In the genomic region with DNA sequence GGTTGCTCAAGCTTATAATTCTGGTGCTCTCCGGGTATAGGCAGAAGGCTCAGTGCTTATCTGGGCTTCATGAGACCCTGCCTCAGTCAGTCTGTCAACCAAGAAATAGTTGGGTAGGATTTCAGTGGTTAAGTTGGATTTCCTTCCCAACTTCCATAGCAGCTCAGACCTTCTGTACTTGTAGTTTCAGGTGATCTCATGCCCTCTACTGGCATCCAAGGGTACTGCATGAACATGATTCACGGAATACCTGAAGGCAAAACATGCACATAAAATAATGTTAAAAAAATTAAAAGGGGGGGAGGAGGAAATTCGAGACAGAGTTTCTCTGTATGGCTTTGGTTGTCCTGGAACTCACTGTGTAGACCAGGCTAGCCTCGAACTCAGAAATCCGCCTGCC, we compare ENCODE assay signal across 8 mouse cellular contexts. TPM values are rescaled to one million over a fixed set of nuclear protein-coding genes. Genes with fewer than 3 reads are reported as not detected.
A peak's percentile ranks its signal among the peaks of the same experiment; 100 is the strongest.
DNase-seq lines count a peak whose midpoint lies in the region; ATAC-seq lines count a peak whose summit lies in the region.

No protein-coding gene starts in this region.

- H3K4me3 ChIP-seq in kidney, embryonic 15.5 days (replicated peaks) = no peak overlapping the region
- no peak overlapping the region for H3K4me3 ChIP-seq in limb, embryonic 10.5 days

- ATAC-seq in kidney, embryonic 15.5 days (replicated peaks; ENCODE audit: low FRiP score) = no peak

- no peak overlapping the region for H3K4me2 ChIP-seq in kidney, embryonic 15.5 days

- H3K9me3 ChIP-seq in kidney, embryonic 15.5 days (replicated peaks) = no peaks in the 10 kb centered on the region
- no peaks in the 10 kb centered on the region for H3K9me3 ChIP-seq in limb, embryonic 10.5 days (replicated peaks)

- H3K9ac ChIP-seq in kidney, embryonic 15.5 days = no peak overlapping the region

- H3K27me3 ChIP-seq in kidney, embryonic 15.5 days = no peaks in the 10 kb centered on the region
- no peaks in the 10 kb centered on the region for H3K27me3 ChIP-seq in limb, embryonic 10.5 days (ENCODE audit: low read depth, poor library complexity, severe bottlenecking)

- peaks cover 17% of the 10 kb centered on the region for H3K4me1 ChIP-seq in kidney, embryonic 15.5 days
- peaks cover 15% of the 10 kb centered on the region for H3K4me1 ChIP-seq in limb, embryonic 10.5 days

- H3K36me3 ChIP-seq in kidney, embryonic 15.5 days = peaks cover 36% of the 10 kb centered on the region
- H3K36me3 ChIP-seq in limb, embryonic 10.5 days = peaks cover 57% of the 10 kb centered on the region

- H3K27ac ChIP-seq in kidney, embryonic 15.5 days = no peak overlapping the region
- H3K27ac ChIP-seq in limb, embryonic 10.5 days = no peak overlapping the region

- WGBS in kidney, embryonic 15.5 days = 57% methylated on average over 5 of the region's 5 CpGs
- 66% methylated on average over 5 of the region's 5 CpGs for WGBS in limb, embryonic 10.5 days

- peak; percentile 76 for DNase-seq in kidney, adult 18-20 months
- DNase-seq in adrenal gland, adult (ENCODE audit: inconsistent age in 2 of 2, low spot score in 1 of 2) = peak; percentile 56 to 90
- peak; percentile 70 for DNase-seq in embryo, embryonic 11 days
- peak; percentile 61 for DNase-seq in hindlimb bud, embryonic 11.5 days (ENCODE audit: extremely low spot score, low read depth, low spot score)
- DNase-seq in limb, embryonic 10.5 days (ENCODE audit: low spot score) = peak; percentile 62
- DNase-seq in right cerebral cortex, adult 18-20 months = peak; percentile 67
- peak; percentile 47 to 66 for DNase-seq in urinary bladder, postnatal 36 days (ENCODE audit: low spot score in 2 of 2)

RNA-seq across cellular contexts. Expression of gene Polr3k, which starts 2.8 kb away (rescaled TPM):
- polyA plus RNA-seq in kidney, embryonic 15.5 days (2015; fragmentation: Nextera tagmentation; extraction: Ambion mirVana) = 69.0 and 73.9 TPM in 2 replicates
- 101 and 105 TPM in 2 replicates for polyA plus RNA-seq in limb, embryonic 10.5 days (2016; fragmentation: Nextera tagmentation; extraction: Ambion mirVana)

RNA-seq across cellular contexts. Expression of gene Pcmtd2, which starts 29.3 kb away (rescaled TPM):
- polyA plus RNA-seq in kidney, embryonic 15.5 days (2015; fragmentation: Nextera tagmentation; extraction: Ambion mirVana) = 33.6 and 36.2 TPM in 2 replicates
- polyA plus RNA-seq in limb, embryonic 10.5 days (2016; fragmentation: Nextera tagmentation; extraction: Ambion mirVana) = 22.9 and 32.8 TPM in 2 replicates
